Mouse (Mus musculus) hindbrain, embryonic 16.5 days (tissue): Measurements from ENCODE around the gene Taf1c. TPM values are rescaled to one million over a fixed set of nuclear protein-coding genes. Genes with fewer than 3 reads are reported as not detected.

Experiments used
- ATAC-seq: fragments of 200-750 bp; cut with Nextera tagmentation; 2 replicates; pipeline ENCODE4 v1.8.0; 2017; ENCODE audit warnings: moderate TSS enrichment, moderate library complexity
- H3K27ac ChIP-seq: fragments of 300-500 bp; sonication (generic); 2 replicates; pipeline ENCODE4 v1.5.1; 2014; ENCODE audit warnings: low read depth, mild to moderate bottlenecking, control low read depth, low read length, moderate library complexity
- H3K27me3 ChIP-seq: fragments of 300-500 bp; sonication (generic); replicated peaks from 2 replicates; pipeline ENCODE4 v1.6.1; 2014; ENCODE audit warnings: low read length; ENCODE audit not compliant: control insufficient read depth, insufficient read depth
- H3K36me3 ChIP-seq: fragments of 300-500 bp; sonication (generic); 2 replicates; pipeline ENCODE4 v1.6.1; 2014; ENCODE audit warnings: mild to moderate bottlenecking, low read length, moderate library complexity, mixed read lengths; ENCODE audit not compliant: control insufficient read depth, insufficient read depth
- H3K4me1 ChIP-seq: fragments of 300-500 bp; sonication (generic); 2 replicates; pipeline ENCODE4 v1.6.1; 2014; ENCODE audit warnings: low read depth, low read length; ENCODE audit not compliant: control insufficient read depth, insufficient read depth
- H3K4me2 ChIP-seq: fragments of 300-500 bp; sonication (generic); 2 replicates; pipeline ENCODE4 v1.6.1; 2014; ENCODE audit warnings: mild to moderate bottlenecking, low read length, control low read depth, moderate library complexity
- H3K4me3 ChIP-seq: fragments of 300-500 bp; sonication (generic); 2 replicates; pipeline ENCODE4 v1.5.1; 2014; ENCODE audit warnings: mild to moderate bottlenecking, low read length, control low read depth, moderate library complexity
- H3K9ac ChIP-seq: fragments of 300-500 bp; sonication (generic); 2 replicates; pipeline ENCODE4 v1.6.1; 2014; ENCODE audit warnings: low read depth, mild to moderate bottlenecking, control low read depth, low read length, moderate library complexity
- H3K9me3 ChIP-seq: fragments of 300-500 bp; sonication (generic); 2 replicates; pipeline ENCODE4 v1.6.1; 2014; ENCODE audit warnings: mild to moderate bottlenecking, low read length, moderate library complexity; ENCODE audit not compliant: control insufficient read depth
- WGBS: fragments of 180-500 bp; shearing (Covaris S2); extraction: QIAGEN DNeasy Blood & Tissue Kit; methylation state at CpG from one replicate; pipeline ENCODE4 v1.1.7; 2014; 5-methylcytosine and 5-hydroxymethylcytosine counted together
- polyA plus RNA-seq: library from polyadenylated mRNA; unstranded; fragments of >200 nt; fragmentation: Nextera tagmentation; extraction: Ambion mirVana; gene quantifications from 2 replicates; pipeline ENCODE4 v1.2.1, GENCODE M21; 2015

The Taf1c gene
- polyA plus RNA-seq, 1 experiment from 2014 or later: 13.0 TPM

GRCm38 (mm10) chr8:119627613-119628359, 22.8 kb upstream of the Taf1c start:
- Histone ChIP-seq H3K27ac (no peak overlapping the region), H3K36me3 (no peaks in the 10 kb centered on the region), H3K4me3 (no peak overlapping the region), H3K9ac (no peak overlapping the region), H3K27me3 (0 out of 2 replicates have a peak, but pooled peaks cover 2% of the 10 kb centered on the region), H3K4me1 (no peaks in the 10 kb centered on the region), H3K4me2 (no peak overlapping the region), H3K9me3 (no peaks in the 10 kb centered on the region)
- 44% methylated on average over 10 of the region's 10 CpGs for WGBS
- ATAC-seq: no peak

GRCm38 (mm10) chr8:119627199-119627598, 22.2 kb upstream of the Taf1c start:
- Histone ChIP-seq H3K27ac (no peak overlapping the region), H3K4me3 (no peak overlapping the region), H3K9ac (no peak overlapping the region), H3K9me3 (no peaks in the 10 kb centered on the region), H3K4me1 (no peaks in the 10 kb centered on the region), H3K36me3 (no peaks in the 10 kb centered on the region), H3K27me3 (0 out of 2 replicates have a peak, but pooled peaks cover 2% of the 10 kb centered on the region), H3K4me2 (no peak overlapping the region)
- ATAC-seq: no peak
- WGBS: 76% methylated on average over 7 of the region's 7 CpGs

GRCm38 (mm10) chr8:119625788-119626187, 20.8 kb upstream of the Taf1c start:
- no peaks in the 10 kb centered on the region for H3K4me1 ChIP-seq
- H3K4me3 ChIP-seq: no peak overlapping the region
- no peak overlapping the region for H3K4me2 ChIP-seq
- H3K27ac ChIP-seq: no peak overlapping the region
- no peak overlapping the region for H3K9ac ChIP-seq
- ATAC-seq: no peak
- no peaks in the 10 kb centered on the region for H3K36me3 ChIP-seq
- 73% methylated on average over 22 of the region's 22 CpGs for WGBS
- no peaks in the 10 kb centered on the region for H3K9me3 ChIP-seq
- no peaks in the 10 kb centered on the region for H3K27me3 ChIP-seq

GRCm38 (mm10) chr8:119624916-119625315, 19.9 kb upstream of the Taf1c start:
- no peak overlapping the region for H3K4me3 ChIP-seq
- 91% methylated on average over 7 of the region's 7 CpGs for WGBS
- H3K9me3 ChIP-seq: no peaks in the 10 kb centered on the region
- no peaks in the 10 kb centered on the region for H3K27me3 ChIP-seq
- no peak overlapping the region for H3K27ac ChIP-seq
- H3K9ac ChIP-seq: no peak overlapping the region
- no peaks in the 10 kb centered on the region for H3K36me3 ChIP-seq
- H3K4me1 ChIP-seq: no peaks in the 10 kb centered on the region
- no peak for ATAC-seq
- no peak overlapping the region for H3K4me2 ChIP-seq

- Histone ChIP-seq H3K9me3 (no peaks in the 10 kb centered on the region), H3K4me2 (no peak overlapping the region), H3K4me1 (no peaks in the 10 kb centered on the region), H3K27ac (no peak overlapping the region), H3K4me3 (no peak overlapping the region), H3K36me3 (no peaks in the 10 kb centered on the region), H3K27me3 (no peaks in the 10 kb centered on the region), H3K9ac (no peak overlapping the region)
- ATAC-seq: no peak
- 83% methylated on average over 1 of the region's 1 CpGs for WGBS
These were observed 18.7 kb upstream of the Taf1c start for GRCm38 (mm10) chr8:119623744-119624143.

GRCm38 (mm10) chr8:119623061-119623460, 18.0 kb upstream of the Taf1c start:
- 81% methylated on average over 8 of the region's 8 CpGs for WGBS

GRCm38 (mm10) chr8:119622555-119622954, 17.5 kb upstream of the Taf1c start:
- WGBS: 74% methylated on average over 4 of the region's 4 CpGs
- Histone ChIP-seq H3K36me3 (no peaks in the 10 kb centered on the region), H3K4me1 (no peaks in the 10 kb centered on the region), H3K27ac (no peak overlapping the region), H3K9ac (no peak overlapping the region), H3K27me3 (no peaks in the 10 kb centered on the region), H3K4me3 (no peak overlapping the region), H3K4me2 (no peak overlapping the region), H3K9me3 (no peaks in the 10 kb centered on the region)
- ATAC-seq: no peak

More at GRCm38 (mm10) chr8:119623061-119623460, 18.0 kb upstream of the Taf1c start:
- H3K27me3 ChIP-seq: no peaks in the 10 kb centered on the region
- ATAC-seq: no peak
- no peak overlapping the region for H3K4me2 ChIP-seq
- no peak overlapping the region for H3K9ac ChIP-seq
- no peaks in the 10 kb centered on the region for H3K36me3 ChIP-seq
- no peaks in the 10 kb centered on the region for H3K4me1 ChIP-seq
- H3K4me3 ChIP-seq: no peak overlapping the region
- H3K27ac ChIP-seq: no peak overlapping the region
- no peaks in the 10 kb centered on the region for H3K9me3 ChIP-seq

GRCm38 (mm10) chr8:119620848-119621465, 15.9 kb upstream of the Taf1c start:
- no peaks in the 10 kb centered on the region for H3K36me3 ChIP-seq
- no peak overlapping the region for H3K9ac ChIP-seq
- 87% methylated on average over 14 of the region's 14 CpGs for WGBS
- H3K4me1 ChIP-seq: no peaks in the 10 kb centered on the region
- no peak for ATAC-seq
- H3K27ac ChIP-seq: no peak overlapping the region
- no peaks in the 10 kb centered on the region for H3K27me3 ChIP-seq
- H3K4me2 ChIP-seq: no peak overlapping the region
- no peaks in the 10 kb centered on the region for H3K9me3 ChIP-seq
- no peak overlapping the region for H3K4me3 ChIP-seq

GRCm38 (mm10) chr8:119620116-119620840, 15.3 kb upstream of the Taf1c start:
- no peaks in the 10 kb centered on the region for H3K4me1 ChIP-seq
- no peak overlapping the region for H3K9ac ChIP-seq
- WGBS: 67% methylated on average over 6 of the region's 6 CpGs
- H3K4me2 ChIP-seq: no peak overlapping the region
- H3K27ac ChIP-seq: no peak overlapping the region
- H3K27me3 ChIP-seq: no peaks in the 10 kb centered on the region
- H3K4me3 ChIP-seq: no peak overlapping the region
- no peaks in the 10 kb centered on the region for H3K36me3 ChIP-seq
- no peak for ATAC-seq
- no peaks in the 10 kb centered on the region for H3K9me3 ChIP-seq
